Mouse (Mus musculus): ENCODE results near the gene Il17ra. TPM values are rescaled to one million over a fixed set of nuclear protein-coding genes. Genes with fewer than 3 reads are reported as not detected.

The Il17ra gene
- polyA plus RNA-seq (2016; fragmentation: Nextera tagmentation; extraction: Ambion mirVana): 5.4 and 6.2 TPM in 2 replicates

DNA sequence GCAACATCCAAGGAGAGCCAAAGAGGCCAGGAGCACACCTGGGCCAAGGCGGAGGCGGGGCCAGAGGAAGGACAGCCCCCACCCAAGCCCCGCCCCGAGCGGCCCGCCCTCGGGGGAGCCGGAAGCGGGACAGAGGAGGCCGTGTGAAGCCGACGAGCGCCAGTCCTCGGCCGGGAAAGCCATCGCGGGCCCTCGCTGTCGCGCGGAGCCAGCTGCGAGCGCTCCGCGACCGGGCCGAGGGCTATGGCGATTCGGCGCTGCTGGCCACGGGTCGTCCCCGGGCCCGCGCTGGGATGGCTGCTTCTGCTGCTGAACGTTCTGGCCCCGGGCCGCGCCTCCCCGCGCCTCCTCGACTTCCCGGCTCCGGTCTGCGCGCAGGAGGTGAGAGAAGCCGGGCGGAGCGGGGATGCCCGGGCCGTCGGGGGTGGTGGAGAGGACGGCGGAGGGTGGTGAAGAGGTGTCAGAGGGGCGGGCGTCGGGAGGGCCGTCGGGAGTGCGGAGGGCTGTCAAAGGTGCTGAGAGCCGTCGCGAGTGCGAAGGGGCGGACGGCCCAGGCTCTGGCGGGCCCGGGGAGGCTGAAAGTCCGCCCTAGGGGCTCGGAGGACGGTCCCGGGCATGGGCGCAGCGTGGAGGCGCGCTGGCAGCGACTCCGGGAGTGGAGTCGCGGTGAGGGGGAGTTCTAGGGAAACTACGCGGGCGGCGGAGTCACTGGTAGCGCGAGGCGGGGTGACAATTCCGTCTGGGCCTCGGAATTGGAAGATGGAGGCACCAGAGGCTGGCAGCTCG is at the start of gene Il17ra:
TSS of gene Il17ra (plus strand) at position 162 of the 786 bp plus-strand sequence.
- peak within 1 kb of the TSS; percentile 62 for H3K4me3 ChIP-seq
- peaks cover 57% of the 10 kb centered on the region for H3K27me3 ChIP-seq (ENCODE audit: insufficient read depth, poor library complexity, severe bottlenecking)
- peak; percentile 73 for DNase-seq (ENCODE audit: low spot score)
- peaks cover 16% of the 10 kb centered on the region for H3K4me1 ChIP-seq (replicated peaks)
- H3K36me3 ChIP-seq: no peaks in the 10 kb centered on the region
- no peaks in the 10 kb centered on the region for H3K9me3 ChIP-seq
- WGBS: under 1% methylated on average over 90 of the region's 90 CpGs
- H3K27ac ChIP-seq: peak within 1 kb of the TSS; percentile 77

DNA sequence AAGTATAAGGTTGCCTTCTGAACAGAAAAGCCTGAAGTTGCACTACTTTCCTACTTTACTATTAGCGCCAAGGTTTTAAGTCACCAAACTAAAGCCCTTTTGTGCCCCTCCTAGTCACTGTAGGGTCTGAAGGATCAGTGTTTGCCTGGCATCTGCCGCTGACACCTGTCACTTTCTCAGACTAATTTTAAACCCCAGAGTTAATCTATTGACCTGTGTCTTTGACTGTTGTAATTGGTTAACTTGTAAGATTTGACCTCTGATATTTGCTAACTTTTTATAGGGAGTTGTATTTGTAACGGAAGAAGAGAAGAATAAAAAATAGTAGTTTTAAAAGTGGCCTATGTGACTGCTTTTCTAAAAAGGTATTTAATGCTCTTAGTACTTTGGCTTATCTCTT is 24.9 kb upstream of the Il17ra start:
- no peak for DNase-seq (ENCODE audit: low spot score)
- H3K4me1 ChIP-seq (replicated peaks): no peaks in the 10 kb centered on the region
- no peaks in the 10 kb centered on the region for H3K9me3 ChIP-seq
- H3K4me3 ChIP-seq: no peak overlapping the region
- no peak overlapping the region for H3K27ac ChIP-seq
- H3K27me3 ChIP-seq (ENCODE audit: insufficient read depth, poor library complexity, severe bottlenecking): no peaks in the 10 kb centered on the region
- 94% methylated on average over 3 of the region's 3 CpGs for WGBS
- H3K36me3 ChIP-seq: peaks cover 92% of the 10 kb centered on the region

DNA sequence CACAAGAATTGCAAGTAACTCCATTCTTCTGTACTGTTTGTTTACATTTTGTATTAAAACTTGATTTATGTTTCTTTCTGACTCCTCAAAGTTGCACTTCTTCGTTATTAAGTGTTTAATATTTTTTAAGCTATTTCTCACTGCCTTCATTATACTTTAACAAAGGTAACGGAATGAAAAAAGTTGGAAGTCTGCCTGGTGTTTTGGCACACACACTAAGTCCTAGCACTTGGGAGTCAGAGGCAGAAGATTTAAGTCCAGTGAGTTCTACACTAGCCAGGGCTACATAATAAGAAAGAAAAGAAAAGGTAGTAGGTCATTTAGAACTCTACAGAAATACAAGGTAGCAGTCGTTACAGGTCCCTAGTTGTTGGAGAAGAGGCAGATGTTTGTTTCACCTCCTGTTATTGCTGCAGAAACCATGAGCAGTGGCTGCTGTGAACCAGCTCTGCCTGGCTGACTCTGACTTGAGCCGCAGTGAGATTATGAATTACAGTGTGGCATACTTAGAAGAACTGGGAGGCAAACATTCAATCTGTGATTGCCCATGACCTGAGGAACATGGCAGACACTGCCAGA is 20.8 kb upstream of the Il17ra start:
- no peak overlapping the region for H3K27ac ChIP-seq
- WGBS: 95% methylated on average over 4 of the region's 4 CpGs
- no peak overlapping the region for H3K4me3 ChIP-seq
- no peaks in the 10 kb centered on the region for H3K27me3 ChIP-seq (ENCODE audit: insufficient read depth, poor library complexity, severe bottlenecking)
- no peaks in the 10 kb centered on the region for H3K9me3 ChIP-seq
- DNase-seq (ENCODE audit: low spot score): no peak
- H3K4me1 ChIP-seq (replicated peaks): no peaks in the 10 kb centered on the region
- peaks cover 78% of the 10 kb centered on the region for H3K36me3 ChIP-seq

DNA sequence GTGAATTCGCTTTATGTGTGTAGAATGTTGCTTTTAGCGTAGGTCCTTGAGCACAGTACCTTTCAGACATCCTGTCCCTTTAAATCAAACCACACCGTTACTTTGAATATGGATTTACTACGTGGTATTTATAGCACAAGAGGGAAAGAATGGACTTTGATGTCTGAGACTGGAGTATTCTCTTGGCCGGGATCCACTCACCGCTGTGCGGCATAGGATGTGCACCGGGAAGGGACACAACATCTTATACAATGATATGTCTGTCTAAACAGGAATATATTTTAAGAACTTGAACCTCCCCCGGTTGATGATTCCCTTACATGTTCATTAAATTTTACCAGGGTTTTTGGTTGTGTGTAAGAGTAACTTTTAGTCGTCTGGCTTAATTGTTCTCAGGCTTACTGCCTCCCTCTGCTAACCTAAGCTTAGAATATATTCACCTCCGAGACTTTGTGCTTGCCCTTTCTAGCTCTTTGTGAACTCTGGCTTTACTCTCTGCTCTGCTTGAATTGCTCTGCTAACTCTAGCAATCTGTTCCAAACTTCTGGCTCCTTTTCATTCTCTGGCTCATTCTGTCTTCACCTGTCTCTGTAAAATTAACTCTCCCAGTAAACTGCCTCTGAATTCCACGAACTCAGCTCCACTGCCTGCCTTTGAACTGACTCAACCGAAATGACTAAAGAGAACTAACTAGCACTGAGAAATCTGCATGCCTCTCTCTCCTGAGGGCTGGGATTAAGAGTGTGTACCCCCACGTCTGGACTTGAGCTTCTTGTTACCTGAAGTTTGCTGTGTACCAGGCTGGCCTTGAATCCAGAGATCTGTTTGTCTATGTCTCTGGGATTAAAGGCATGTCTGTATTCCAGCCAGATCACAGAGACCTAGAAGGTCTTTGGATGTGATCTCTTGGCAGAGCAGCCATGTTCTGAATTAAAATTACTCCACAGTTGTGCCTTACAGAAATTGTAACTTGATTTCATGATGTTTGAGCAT is 19.4 kb upstream of the Il17ra start:
- H3K9me3 ChIP-seq: no peaks in the 10 kb centered on the region
- H3K36me3 ChIP-seq: peaks cover 64% of the 10 kb centered on the region
- WGBS: 91% methylated on average over 14 of the region's 14 CpGs
- no peak for DNase-seq (ENCODE audit: low spot score)
- no peaks in the 10 kb centered on the region for H3K27me3 ChIP-seq (ENCODE audit: insufficient read depth, poor library complexity, severe bottlenecking)
- no peak overlapping the region for H3K27ac ChIP-seq
- H3K4me3 ChIP-seq: no peak overlapping the region
- H3K4me1 ChIP-seq (replicated peaks): no peaks in the 10 kb centered on the region

DNA sequence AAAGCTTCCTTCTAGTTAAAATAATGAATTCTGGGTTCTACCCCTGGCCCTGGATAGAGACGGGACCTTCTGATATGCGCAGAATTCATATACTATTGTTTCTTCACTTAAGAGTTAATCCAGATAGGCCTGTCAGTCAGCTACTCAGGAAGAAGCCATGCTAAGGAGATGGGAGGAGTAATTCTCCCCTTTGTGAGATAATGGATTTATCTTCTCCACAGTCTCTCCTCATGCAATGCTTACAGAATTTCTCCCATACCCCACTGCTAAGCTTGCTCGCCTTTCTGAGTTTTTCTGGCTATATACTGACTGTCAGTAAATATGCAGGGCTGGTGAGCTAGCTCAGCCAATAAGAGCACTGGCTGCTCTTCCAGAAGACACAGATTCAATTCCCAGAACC is 12.8 kb upstream of the Il17ra start:
- H3K9me3 ChIP-seq: no peaks in the 10 kb centered on the region
- DNase-seq (ENCODE audit: low spot score): no peak
- H3K27me3 ChIP-seq (ENCODE audit: insufficient read depth, poor library complexity, severe bottlenecking): no peaks in the 10 kb centered on the region
- no peak overlapping the region for H3K4me3 ChIP-seq
- no peak overlapping the region for H3K27ac ChIP-seq
- H3K4me1 ChIP-seq (replicated peaks): no peaks in the 10 kb centered on the region
- WGBS: 89% methylated on average over 3 of the region's 3 CpGs
- H3K36me3 ChIP-seq: peaks cover 6% of the 10 kb centered on the region

DNA sequence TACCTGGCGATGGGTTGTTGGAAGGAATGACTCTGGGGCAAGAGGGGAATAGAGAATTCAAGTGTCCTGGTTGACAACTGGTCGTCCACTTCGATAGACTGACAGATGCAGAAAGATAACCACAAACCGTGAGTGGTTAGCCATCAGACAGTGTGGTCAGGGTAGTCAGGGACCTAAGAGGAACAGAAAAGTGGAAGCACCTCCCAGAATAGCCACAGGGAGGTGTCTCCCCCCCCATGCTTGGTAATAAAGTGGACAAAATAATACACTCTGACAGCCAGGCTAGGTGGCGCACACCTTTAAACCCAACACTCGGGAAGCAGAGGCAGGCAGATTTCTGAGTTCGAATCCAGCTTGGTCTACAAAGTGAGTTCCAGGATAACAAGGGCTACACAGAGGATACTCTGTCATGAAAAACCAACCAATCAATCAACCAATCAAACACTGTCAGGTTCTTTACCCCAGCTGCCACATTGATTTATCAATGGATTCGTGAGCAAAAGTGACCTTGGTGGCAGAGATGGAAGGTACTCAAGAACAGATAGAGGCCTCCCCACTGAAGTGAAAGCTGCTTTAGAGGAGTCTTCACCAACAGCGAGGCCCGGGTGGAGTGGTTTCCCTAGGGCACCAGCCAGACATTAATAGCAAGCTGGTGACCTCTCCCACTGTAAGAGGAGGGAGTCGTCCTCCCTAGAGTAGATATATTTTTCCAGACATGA is 10.5 kb upstream of the Il17ra start:
- WGBS: 88% methylated on average over 11 of the region's 11 CpGs
- Histone ChIP-seq H3K9me3 (no peaks in the 10 kb centered on the region), H3K27me3 (ENCODE audit: insufficient read depth, poor library complexity, severe bottlenecking) (no peaks in the 10 kb centered on the region), H3K4me3 (no peak overlapping the region), H3K27ac (no peak overlapping the region), H3K4me1 (replicated peaks) (no peaks in the 10 kb centered on the region), H3K36me3 (no peaks in the 10 kb centered on the region)
- no peak for DNase-seq (ENCODE audit: low spot score)

DNA sequence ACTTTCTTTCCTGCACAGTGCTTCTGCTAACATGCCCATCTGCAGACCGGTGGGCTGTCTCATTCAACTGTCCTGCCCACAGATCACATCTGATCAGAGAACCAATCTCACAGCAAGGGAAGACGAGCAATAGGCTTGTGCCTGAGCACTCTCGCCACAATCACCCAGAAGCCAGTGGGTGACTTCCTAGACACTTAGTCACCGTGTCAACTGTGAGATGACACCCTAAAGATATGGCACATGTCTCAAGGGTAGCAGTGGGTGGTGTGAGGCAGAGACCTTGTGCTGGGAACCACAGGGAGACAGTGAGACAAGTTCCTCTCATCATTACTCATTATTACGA is 10.0 kb upstream of the Il17ra start:
- no peaks in the 10 kb centered on the region for H3K9me3 ChIP-seq
- H3K27me3 ChIP-seq (ENCODE audit: insufficient read depth, poor library complexity, severe bottlenecking): no peaks in the 10 kb centered on the region
- 89% methylated on average over 5 of the region's 5 CpGs for WGBS
- H3K27ac ChIP-seq: no peak overlapping the region
- DNase-seq (ENCODE audit: low spot score): no peak
- H3K4me1 ChIP-seq (replicated peaks): no peaks in the 10 kb centered on the region
- no peaks in the 10 kb centered on the region for H3K36me3 ChIP-seq
- H3K4me3 ChIP-seq: no peak overlapping the region

DNA sequence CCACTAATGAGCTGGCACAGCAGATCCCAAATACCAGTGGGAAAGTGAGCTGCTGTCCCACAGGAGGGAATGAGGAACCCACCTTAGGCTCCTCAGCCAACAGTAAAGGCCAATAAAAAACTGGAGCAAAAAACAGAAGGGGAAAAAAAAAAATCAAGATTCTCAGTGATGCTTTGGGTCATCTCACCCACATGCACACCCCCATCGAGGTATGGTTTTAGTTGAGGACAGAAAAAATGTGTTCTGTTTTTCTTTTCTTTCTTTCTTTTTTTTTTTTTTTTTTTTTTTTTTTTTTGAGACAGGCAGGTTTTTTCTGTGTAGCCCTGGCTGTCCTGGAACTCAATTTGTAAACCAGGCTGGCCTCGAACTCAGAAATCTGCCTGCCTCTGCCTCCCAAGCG is 9.5 kb upstream of the Il17ra start:
- no peak overlapping the region for H3K27ac ChIP-seq
- H3K36me3 ChIP-seq: no peaks in the 10 kb centered on the region

DNA sequence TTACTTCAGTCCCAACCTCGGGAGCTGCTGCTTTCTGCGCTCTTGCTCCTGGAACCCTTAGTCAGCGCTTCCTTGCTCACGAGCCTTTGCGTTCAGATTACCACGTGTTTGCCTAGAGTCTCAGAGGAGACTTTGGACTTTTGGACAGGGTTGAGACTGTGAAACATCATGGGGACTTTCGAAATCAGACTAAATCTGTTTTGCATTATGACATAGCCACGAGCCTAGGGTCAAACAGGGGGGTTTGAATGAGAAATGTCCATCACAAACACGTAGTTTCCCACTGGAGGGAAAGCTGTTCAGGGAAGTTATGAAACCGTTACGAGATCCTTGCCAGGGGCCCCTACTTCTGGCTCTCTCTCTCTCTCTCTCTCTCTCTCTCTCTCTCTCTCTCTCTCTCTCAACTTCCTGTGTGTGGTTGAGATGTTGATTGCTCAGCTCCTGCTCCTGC is 8.4 kb upstream of the Il17ra start:
- Histone ChIP-seq H3K9me3 (no peaks in the 10 kb centered on the region), H3K36me3 (no peaks in the 10 kb centered on the region), H3K27me3 (ENCODE audit: insufficient read depth, poor library complexity, severe bottlenecking) (no peaks in the 10 kb centered on the region), H3K4me3 (no peak overlapping the region), H3K4me1 (replicated peaks) (no peaks in the 10 kb centered on the region), H3K27ac (no peak overlapping the region)
- no peak for DNase-seq (ENCODE audit: low spot score)
- 66% methylated on average over 11 of the region's 11 CpGs for WGBS

More for the DNA sequence above, 9.5 kb upstream of the Il17ra start:
- Histone ChIP-seq H3K27me3 (ENCODE audit: insufficient read depth, poor library complexity, severe bottlenecking) (no peaks in the 10 kb centered on the region), H3K9me3 (no peaks in the 10 kb centered on the region), H3K4me3 (no peak overlapping the region), H3K4me1 (replicated peaks) (no peaks in the 10 kb centered on the region)
- 90% methylated on average over 3 of the region's 3 CpGs for WGBS
- no peak for DNase-seq (ENCODE audit: low spot score)

DNA sequence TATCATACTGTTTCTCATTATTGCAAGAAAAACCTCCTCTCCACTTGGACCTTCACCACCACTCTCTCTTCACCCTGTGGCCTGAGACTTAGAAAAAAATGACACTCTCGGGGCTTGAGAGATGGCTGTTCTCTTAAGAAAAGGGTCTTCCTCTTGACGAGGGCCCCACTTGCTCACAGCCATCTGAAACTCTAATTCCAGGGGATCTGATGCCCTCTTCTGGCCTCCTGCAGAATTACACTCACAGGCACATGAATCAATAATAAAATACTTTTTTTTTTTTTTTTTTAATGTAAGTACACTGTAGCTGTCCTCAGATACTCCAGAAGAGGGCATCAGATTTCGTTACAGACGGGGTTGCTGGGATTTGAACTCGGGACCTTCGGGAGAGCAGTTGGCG is 6.0 kb upstream of the Il17ra start:
- 64% methylated on average over 7 of the region's 7 CpGs for whole genome bisulfite sequencing
- no peaks in the 10 kb centered on the region for H3K36me3 ChIP-seq
- H3K4me3 ChIP-seq: no peak overlapping the region
- no peaks in the 10 kb centered on the region for H3K4me1 ChIP-seq (replicated peaks)
- H3K27me3 ChIP-seq (ENCODE audit: insufficient read depth, poor library complexity, severe bottlenecking): peaks cover 19% of the 10 kb centered on the region
- H3K9me3 ChIP-seq: no peaks in the 10 kb centered on the region
- DNase-seq (ENCODE audit: low spot score): no peak
- no peak overlapping the region for H3K27ac ChIP-seq

DNA sequence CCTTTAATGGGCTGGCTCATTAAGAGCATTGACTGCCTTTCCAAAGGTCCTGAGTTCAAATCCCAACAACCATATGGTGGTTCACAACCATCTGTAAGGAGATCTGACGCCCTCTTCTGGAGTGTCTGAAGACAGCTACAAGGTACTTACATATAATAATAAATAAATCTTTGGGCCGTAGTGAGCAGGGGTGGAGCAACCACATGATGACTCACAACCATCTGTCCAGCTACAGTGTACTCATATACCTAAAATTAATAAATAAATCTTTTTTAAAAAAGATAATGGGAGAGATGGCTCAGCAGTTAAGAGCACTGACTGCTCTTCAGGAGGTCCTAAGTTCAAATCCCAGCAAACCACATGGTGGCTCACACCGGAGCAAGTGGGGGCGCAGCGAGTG is 5.3 kb upstream of the Il17ra start:
- 90% methylated on average over 5 of the region's 5 CpGs for WGBS
- Histone ChIP-seq H3K27me3 (ENCODE audit: insufficient read depth, poor library complexity, severe bottlenecking) (peaks cover 26% of the 10 kb centered on the region), H3K4me1 (replicated peaks) (no peaks in the 10 kb centered on the region; the same call in 1 of the 2 replicates), H3K36me3 (no peaks in the 10 kb centered on the region), H3K4me3 (no peak overlapping the region), H3K27ac (no peak overlapping the region), H3K9me3 (no peaks in the 10 kb centered on the region)
- no peak for DNase-seq (ENCODE audit: low spot score)

DNA sequence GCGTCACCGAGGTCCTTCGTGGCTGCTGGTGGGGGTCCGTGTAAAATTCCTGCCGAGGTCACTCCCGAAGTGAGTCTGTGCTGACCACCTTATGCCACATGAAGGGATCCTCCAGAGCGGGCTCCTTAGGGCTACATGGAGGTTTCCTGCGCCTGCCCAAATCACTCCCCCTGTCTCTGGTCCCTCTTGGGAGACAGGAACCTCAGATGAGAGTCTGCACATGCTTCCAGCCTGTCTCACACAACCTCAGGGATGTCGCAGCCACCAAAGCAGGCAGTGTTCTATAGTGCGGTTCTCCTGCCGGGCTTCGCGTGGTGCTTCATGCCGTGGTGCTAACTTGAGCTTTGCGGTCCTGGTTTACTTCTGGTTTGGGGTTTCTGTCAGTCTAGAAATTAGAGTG is 1.8 kb upstream of the Il17ra start:
- peaks cover 16% of the 10 kb centered on the region for H3K4me1 ChIP-seq (replicated peaks)
- H3K4me3 ChIP-seq: no peak overlapping the region
- no peak for DNase-seq (ENCODE audit: low spot score)
- 62% methylated on average over 15 of the region's 15 CpGs for WGBS
- H3K9me3 ChIP-seq: no peaks in the 10 kb centered on the region
- no peaks in the 10 kb centered on the region for H3K36me3 ChIP-seq
- peaks cover 55% of the 10 kb centered on the region for H3K27me3 ChIP-seq (ENCODE audit: insufficient read depth, poor library complexity, severe bottlenecking)
- no peak overlapping the region for H3K27ac ChIP-seq

Measured in hindbrain, embryonic 10.5 days (tissue).